Mouse (Mus musculus) urinary bladder, postnatal 0 days (tissue): Measurements from ENCODE around the gene Olfr601. TPM values are rescaled to one million over a fixed set of nuclear protein-coding genes. Genes with fewer than 3 reads are reported as not detected.

ENCODE experiments used
- polyA plus RNA-seq: library from polyadenylated mRNA; unstranded; fragments of >200 nt; fragmentation: Nextera tagmentation; extraction: Ambion mirVana; gene quantifications from 2 replicates; pipeline ENCODE4 v1.2.1, GENCODE M21; 2015

Gene Olfr601
- polyA plus RNA-seq = not detected in 2 replicates

GRCm38 (mm10) chr7:103362555-103362954 lies at the start of gene Olfr601:
Gene Olfr601, minus strand, starts transcription at chr7:103362655.

DNA sequence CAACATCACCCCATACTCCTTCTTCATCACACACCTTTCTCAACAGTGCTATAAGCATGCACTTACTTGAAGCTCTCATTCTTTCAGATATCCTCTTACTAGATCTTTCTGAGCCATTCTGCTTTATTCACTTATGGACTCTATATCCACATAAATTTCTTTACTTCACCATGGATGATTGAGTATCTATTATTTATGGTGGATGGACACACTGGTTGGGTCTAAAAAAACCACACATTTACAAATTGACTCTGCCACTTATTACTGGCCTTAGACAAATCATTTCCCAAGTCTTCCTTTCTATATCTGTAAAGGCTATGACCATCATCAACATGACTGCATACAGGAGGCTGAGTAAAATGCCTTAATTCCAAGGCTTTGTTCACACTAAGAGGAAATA lies 23.6 kb upstream of the Olfr601 start, which contains the start of gene Olfr603:
TSS of gene Olfr603 (minus strand) at position 101 of the 400 bp plus-strand sequence.

GRCm38 (mm10) chr7:103349569-103349968 lies 12.9 kb downstream of the Olfr601 start, which contains the start of gene Olfr600:
Gene Olfr600, minus strand, starts transcription at chr7:103349669.

GRCm38 (mm10) chr7:103335617-103336016 lies 26.8 kb downstream of the Olfr601 start, which contains the start of gene Olfr599:
Gene Olfr599, plus strand, starts transcription at chr7:103335917.

GRCm38 (mm10) chr7:103323268-103323667 lies 39.2 kb downstream of the Olfr601 start, which contains the start of gene Olfr598:
Gene Olfr598, plus strand, starts transcription at chr7:103323568.

GRCm38 (mm10) chr7:103316015-103316414 lies 46.4 kb downstream of the Olfr601 start, which contains the start of gene Olfr597:
Gene Olfr597, plus strand, starts transcription at chr7:103316315.

Other genes starting within 250 kb of the Olfr601 start
- not detected in 2 replicates for gene Olfr586, start 237.0 kb downstream of the Olfr601 start, polyA plus RNA-seq
- not detected in 2 replicates for gene Olfr588-ps1, start 221.8 kb downstream of the Olfr601 start, polyA plus RNA-seq
- gene Olfr589, start 206.3 kb downstream of the Olfr601 start, polyA plus RNA-seq = not detected in 2 replicates
- not detected in 2 replicates for gene Olfr591, start 184.3 kb downstream of the Olfr601 start, polyA plus RNA-seq
- not detected in 2 replicates for gene Olfr592, start 177.9 kb downstream of the Olfr601 start, polyA plus RNA-seq
- not detected in 2 replicates for gene Olfr593, start 150.8 kb downstream of the Olfr601 start, polyA plus RNA-seq
- not detected in 2 replicates for gene Olfr594, start 145.7 kb downstream of the Olfr601 start, polyA plus RNA-seq
- gene Usp17ld, start 110.2 kb downstream of the Olfr601 start, polyA plus RNA-seq = not detected in 2 replicates
- gene Olfr596, start 57.0 kb downstream of the Olfr601 start, polyA plus RNA-seq = not detected in 2 replicates
- gene Olfr597, start 46.3 kb downstream of the Olfr601 start, polyA plus RNA-seq = not detected in 2 replicates
- not detected in 2 replicates for gene Olfr598, start 39.1 kb downstream of the Olfr601 start, polyA plus RNA-seq
- not detected in 2 replicates for gene Olfr599, start 26.7 kb downstream of the Olfr601 start, polyA plus RNA-seq
- gene Olfr600, start 13.0 kb downstream of the Olfr601 start, polyA plus RNA-seq = not detected in 2 replicates
- gene Olfr603, start 23.5 kb upstream of the Olfr601 start, polyA plus RNA-seq = not detected in 2 replicates
- gene Usp17lc, start 52.4 kb upstream of the Olfr601 start, polyA plus RNA-seq = not detected in 2 replicates
- not detected in 2 replicates for gene Olfr605, start 82.8 kb upstream of the Olfr601 start, polyA plus RNA-seq
- not detected in 2 replicates for gene Olfr606, start 86.4 kb upstream of the Olfr601 start, polyA plus RNA-seq
- not detected in 2 replicates for gene Olfr607, start 101.5 kb upstream of the Olfr601 start, polyA plus RNA-seq
- gene Olfr608, start 107.2 kb upstream of the Olfr601 start, polyA plus RNA-seq = not detected in 2 replicates
- not detected in 2 replicates for gene Olfr609, start 135.4 kb upstream of the Olfr601 start, polyA plus RNA-seq
- not detected in 2 replicates for gene Olfr610, start 149.5 kb upstream of the Olfr601 start, polyA plus RNA-seq
- gene Olfr611, start 158.2 kb upstream of the Olfr601 start, polyA plus RNA-seq = not detected in 2 replicates
- not detected in 2 replicates for gene Olfr612, start 180.1 kb upstream of the Olfr601 start, polyA plus RNA-seq
- gene Olfr613, start 185.4 kb upstream of the Olfr601 start, polyA plus RNA-seq = not detected in 2 replicates
- not detected in 2 replicates for gene Olfr615, start 193.4 kb upstream of the Olfr601 start, polyA plus RNA-seq
- gene Olfr616, start 206.5 kb upstream of the Olfr601 start, polyA plus RNA-seq = not detected in 2 replicates
- not detected in 2 replicates for gene Olfr617, start 210.4 kb upstream of the Olfr601 start, polyA plus RNA-seq
- not detected in 2 replicates for gene Olfr618, start 227.4 kb upstream of the Olfr601 start, polyA plus RNA-seq
- gene Olfr619, start 237.9 kb upstream of the Olfr601 start, polyA plus RNA-seq = not detected in 2 replicates
- gene Olfr620, start 249.9 kb upstream of the Olfr601 start, polyA plus RNA-seq = not detected in 2 replicates